Mouse (Mus musculus) embryo, embryonic 9.5 days (tissue): ENCODE measurements around the gene A830031A19Rik.

Experiments used
- DNase-seq: peaks from one replicate; pipeline ENCODE4 v3.0.0-alpha.2; 2017; ENCODE audit errors: extremely low spot score

The A830031A19Rik gene

GRCm38 (mm10) chr11:24074634-24075104 is at the start of gene A830031A19Rik:
A830031A19Rik (minus strand) TSS chr11:24075054.
- no peak for DNase-seq

GRCm38 (mm10) chr11:24123991-24124390 is 49.1 kb upstream of the A830031A19Rik start:
- DNase-seq, result no peak

DNA sequence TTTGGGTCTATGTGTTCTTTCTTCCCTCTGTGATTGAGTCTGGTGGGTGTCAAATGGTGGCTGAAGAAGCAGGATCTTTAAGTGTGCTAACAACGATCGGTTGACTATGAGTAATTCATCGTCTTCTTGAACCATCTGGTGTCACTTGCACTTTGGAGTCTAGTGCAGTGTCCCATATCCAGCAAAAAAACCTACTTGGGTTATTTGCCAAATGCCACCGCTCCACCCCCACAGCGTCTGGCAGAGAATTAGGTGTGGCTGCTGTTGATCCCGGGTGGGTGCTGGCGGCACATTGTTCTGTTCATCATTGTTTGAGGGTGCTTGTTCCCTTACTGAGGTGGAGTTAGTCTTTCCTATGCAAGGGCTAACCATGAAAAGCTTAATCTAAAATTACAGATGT is 48.0 kb upstream of the A830031A19Rik start:
- no peak for DNase-seq

- no peak for DNase-seq
Measured at GRCm38 (mm10) chr11:24121136-24121535, 46.3 kb upstream of the A830031A19Rik start.

DNA sequence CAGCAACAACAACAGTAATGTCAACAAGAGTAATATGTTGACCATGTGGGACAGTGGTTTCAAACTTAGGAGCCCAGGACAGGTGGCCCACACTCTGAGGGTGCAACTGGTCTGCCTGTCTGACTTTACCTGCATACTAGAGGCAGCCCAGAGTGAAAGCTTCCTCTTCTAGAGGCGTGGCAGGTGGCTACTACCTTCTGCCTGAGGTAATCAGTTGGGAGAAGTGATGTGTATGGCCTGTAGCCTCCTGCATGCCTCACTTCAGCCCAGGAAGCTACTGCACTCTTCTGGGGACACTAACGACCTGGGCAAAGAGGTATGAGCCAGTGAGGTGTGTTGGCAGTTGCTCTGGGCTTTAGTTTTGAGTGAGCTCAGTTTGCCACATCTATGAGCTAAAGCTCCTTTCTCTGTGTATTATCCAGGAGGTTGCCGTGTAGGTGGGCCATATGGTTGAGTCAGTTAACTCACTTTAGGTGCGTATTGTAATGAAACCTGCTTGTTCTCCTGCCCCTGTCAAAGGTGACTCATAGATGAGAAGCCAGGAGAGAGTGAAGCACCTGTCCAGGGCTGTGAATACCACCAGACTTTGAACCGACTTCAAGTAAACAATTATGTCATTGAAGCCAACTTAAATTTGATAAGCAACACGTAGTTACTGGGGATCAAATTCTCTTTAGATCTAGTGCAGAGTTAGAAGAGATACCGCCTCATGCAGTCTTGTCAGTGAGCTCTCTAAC is 41.9 kb upstream of the A830031A19Rik start:
- no peak for DNase-seq

DNA sequence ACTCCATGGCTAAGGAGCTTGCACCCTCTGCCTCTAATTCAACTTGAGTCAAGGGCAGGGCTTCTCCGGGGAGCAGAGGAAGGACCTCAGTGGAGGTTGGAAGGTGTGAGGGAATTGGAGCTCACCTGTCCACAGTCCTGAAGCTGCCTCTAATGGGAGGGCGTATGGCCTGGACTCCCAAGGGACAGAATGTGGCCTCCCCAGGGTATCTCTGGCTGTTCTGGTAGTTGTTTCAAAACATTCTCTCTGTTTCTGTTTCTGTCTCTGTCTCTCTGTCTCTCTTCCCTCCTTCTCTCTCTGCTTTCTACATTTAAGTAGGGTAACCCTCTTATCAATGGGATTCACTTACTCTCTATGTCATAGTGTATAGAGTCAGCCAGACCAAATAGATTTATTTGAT is 41.2 kb upstream of the A830031A19Rik start:
- DNase-seq, result no peak

DNA sequence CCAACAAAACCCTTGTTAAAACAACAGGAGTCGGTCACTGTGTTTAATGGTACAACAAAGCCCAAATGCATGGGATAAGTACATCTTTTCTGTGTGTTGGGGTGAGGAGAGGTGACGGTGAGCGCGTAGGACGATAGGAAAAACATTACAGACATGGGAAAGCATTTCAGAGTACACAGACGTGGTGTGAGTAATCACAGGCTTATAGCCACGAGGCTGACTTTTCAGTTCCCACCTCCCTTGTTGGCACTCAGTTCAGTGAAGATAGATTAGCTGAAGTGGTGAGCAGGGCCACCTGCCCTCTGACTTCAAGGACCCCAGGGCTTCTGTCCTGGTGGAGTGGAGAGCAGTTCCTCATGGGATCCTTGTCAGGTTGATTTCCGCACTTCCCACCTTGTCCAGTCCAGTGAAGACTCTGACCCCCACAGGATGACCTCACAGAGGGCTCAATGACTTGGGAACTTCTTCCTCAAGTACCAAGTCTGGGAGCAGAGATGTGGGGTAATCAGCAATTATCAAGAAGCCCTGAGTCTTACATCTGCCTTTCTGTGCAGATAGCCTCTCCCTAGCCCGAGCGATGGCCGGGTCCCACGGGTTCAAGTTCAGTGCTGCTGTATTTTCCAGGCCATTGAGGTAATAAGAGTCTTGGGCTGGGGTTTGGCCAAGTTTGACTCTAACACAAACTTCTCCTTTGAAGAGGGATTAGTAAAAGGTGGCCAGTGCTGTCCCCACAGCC is 40.3 kb upstream of the A830031A19Rik start:
- DNase-seq, result no peak

- DNase-seq, result no peak
Measured at GRCm38 (mm10) chr11:24111720-24112119, 36.9 kb upstream of the A830031A19Rik start.

DNA sequence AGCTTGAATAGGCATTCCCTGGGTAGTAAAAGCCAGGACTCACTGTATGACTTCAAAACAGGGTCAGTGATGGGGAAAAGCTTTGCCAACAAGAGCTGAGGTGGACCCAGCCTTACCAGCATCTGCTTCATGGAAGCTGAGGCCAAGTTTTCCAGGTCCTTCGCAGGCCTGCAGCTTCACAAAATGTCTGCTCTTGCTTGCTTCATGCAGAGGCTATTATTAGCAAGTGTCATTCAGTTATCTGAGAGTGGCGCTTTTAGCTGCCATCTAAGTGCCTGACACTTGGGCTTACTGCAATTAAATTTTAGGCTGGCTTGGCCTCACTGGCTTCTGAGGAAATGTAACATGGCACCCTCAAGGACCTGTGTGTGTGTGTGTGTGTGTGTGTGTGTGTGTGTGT is 35.3 kb upstream of the A830031A19Rik start:
- no peak for DNase-seq

DNA sequence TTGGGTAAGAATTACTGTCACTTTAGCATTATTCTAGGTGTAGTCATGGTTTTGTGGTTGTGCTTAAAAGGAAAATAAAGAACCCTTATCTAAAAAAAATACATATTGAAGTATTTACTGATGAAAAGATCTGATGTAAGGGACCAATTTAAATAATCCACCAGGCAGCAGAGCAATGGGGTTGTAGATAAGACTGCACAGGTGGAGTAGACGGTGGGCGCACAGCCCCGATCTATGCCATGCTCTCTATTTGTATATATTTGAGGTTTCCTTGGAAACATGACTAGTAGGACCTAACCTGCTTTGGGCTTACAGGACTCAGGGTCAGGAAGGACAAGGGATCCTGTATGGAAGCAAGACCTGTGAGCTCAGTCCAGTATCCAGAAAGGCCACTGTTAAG is 34.5 kb upstream of the A830031A19Rik start:
- no peak for DNase-seq

DNA sequence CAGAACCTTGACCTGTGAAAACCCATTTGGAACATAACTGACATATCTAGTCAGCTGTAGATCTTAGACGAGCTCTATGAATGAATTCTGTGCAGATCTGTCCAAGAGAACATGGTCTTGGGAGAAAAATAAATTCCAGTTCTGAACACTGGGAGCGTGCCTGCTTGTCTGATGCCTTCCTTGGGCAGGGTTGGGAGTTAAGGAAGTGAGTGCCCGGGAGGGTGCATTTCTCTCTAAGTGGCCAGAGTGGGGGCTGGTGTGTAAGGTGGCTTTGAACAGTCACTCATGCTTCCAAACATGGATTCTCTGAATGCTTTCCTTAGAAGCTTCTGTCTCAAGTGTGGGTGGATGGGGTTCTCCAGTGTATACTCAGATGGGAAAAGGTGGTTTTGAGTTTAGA is 34.1 kb upstream of the A830031A19Rik start:
- no peak for DNase-seq

DNA sequence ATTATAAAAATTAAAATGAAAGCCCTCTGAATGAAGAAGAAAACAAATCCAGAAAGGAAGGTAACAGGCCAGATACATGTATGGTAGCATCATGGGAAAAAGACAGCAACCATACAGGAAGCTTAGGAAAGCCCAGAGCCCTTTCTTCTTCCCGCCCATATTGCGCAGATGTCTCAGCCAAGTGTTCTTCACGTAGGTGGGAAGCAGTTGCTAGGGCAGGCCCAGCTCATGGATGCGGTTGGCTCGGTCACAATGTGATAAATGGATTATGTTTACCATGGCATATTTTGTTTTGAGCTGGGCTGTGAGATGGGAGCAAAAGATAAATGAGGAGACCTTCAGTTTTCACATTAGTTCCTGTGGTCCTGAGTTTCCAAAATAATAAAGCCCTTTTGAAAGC is 32.6 kb upstream of the A830031A19Rik start:
- no peak for DNase-seq

DNA sequence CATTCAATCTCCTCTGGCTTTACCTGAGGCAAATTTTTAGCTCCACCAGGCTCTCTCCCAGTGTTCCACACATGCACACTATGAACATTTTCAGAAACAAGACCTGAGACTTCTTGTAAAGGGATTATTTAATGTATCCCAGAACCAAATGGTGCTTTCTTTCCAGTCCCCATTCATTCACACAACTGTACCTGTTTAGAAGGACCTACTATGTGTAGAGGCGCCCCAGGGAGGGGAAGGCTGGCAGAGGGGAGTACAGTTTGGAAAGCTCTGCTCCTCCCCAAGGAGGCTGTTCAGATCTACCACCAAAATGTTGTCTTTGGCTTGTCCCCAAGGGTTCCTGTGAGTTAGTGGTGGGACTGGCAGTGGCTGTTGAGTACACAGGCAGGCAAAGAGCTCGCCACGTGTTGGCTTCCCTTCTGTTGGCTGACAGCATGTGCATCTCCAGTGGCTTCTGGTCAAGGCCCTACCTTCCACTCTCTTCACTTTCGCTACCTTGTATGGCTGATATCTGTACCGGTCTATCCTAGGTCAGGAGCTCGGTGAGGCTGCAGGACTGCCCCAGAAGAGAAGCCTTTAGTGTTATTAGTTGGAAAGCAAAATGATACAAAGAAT is 28.4 kb upstream of the A830031A19Rik start:
- no peak for DNase-seq

- DNase-seq, result no peak
Measured at GRCm38 (mm10) chr11:24102372-24102771, 27.5 kb upstream of the A830031A19Rik start.

DNA sequence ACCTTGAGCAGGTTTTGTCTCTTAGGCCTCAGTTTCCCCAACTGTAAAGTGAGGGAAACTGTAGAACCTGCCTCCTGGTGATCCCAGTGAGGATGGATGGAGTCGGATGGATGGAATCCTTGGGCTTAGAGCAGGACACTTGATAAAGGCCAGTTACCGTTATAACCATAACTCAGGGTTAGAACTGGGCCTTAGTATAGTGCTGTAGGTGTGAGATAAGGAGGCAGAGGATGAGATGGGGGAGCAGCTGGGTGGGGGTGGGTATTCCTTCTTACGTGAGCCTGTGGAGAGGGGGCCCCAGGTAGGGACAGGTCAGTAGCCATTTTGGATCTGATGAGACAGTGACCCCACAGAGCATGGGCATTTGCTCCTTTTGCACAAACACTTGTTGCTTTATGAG is 26.8 kb upstream of the A830031A19Rik start:
- DNase-seq, result no peak

DNA sequence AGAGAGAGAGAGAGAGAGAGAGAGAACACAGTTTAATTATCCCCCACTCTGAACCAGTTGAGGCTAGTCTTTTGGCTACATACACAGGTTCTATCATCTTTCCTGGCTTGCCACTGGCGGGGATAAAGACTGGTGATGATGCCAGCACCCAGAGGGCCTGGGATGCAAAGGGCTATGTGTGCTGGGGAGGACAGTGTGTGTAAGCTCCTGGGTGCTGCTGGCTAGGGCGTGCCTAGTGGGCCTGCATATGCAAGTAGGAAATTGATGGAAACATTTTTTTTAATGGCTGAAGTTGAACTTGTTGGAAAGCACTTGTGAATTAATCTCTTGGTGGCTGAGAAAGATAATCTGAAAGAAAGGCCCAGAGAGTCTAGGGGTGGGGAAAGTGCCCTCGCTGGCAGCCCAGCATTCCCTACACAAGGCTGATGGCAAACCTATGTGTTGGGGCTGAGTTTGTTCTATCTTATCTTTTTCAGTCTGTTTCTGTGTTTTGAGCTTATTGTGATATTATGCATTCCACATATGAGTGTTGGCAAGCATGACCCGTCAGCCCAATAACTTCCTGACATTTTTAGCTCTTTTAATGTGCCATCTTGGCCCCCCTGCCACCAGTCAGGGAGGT is 25.7 kb upstream of the A830031A19Rik start:
- no peak for DNase-seq

DNA sequence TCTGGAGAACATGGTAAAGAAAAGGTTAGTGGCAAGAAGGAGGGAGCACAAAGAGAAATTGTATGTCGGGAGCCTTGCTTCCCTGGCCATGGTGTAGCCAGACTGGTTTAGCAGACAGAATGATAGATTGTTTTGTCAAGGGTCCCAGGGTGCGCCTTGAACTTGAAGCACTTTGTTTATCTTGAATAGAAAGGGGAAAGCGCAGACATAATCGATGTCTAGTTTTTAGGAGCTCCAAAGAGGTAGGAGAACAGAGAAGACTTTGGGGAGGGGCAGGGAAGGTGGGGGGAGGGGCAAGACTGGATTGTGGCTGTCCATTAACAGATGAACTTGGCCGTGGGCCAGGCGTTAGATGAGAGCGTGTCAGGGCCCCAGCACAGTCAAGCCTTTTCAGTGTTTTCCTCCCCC is 25.0 kb upstream of the A830031A19Rik start:
- DNase-seq, result no peak

DNA sequence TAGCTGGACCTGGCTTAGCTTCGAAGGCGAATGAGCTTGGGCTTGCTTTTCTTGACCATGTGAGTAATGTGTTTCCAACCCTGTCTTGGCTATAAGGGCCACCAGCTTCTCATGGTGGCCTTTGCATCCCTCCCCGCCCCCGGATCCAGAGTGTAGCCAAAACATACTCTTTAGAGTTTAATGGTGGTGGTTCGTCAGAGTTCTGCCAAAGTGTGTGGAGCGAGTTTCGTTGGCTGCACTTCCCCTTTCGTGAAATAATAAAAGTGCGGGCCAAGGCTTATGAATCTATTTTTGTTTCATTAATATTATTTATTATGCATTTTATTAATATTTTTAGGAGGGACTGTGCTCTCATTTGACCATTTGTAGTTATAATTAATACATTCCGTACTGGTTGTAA is 24.4 kb upstream of the A830031A19Rik start:
- DNase-seq, result no peak

- DNase-seq, result no peak
Measured at GRCm38 (mm10) chr11:24098662-24099061, 23.8 kb upstream of the A830031A19Rik start.

DNA sequence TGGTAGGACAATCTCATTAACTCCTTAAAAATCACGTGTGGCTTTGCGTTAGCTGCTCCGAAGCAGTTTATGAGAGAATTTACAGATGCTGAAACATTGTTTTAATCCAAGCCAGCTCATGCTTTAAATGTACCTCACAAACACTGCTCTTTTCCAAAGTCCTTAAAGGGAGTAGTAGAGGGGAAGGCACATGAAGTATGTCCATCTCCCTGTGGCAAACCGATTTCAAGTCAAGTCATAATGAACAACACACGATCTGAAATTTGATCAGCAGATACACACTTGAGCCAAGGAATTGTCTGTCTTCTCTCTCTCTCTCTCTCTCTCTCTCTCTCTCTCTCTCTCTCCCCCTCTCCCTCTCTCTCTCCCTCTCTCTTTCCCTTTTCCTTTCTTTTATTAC is 23.2 kb upstream of the A830031A19Rik start:
- DNase-seq, result no peak

- DNase-seq, result no peak
Measured at GRCm38 (mm10) chr11:24097026-24097425, 22.2 kb upstream of the A830031A19Rik start.

GRCm38 (mm10) chr11:24096483-24096882 is 21.6 kb upstream of the A830031A19Rik start:
- no peak for DNase-seq
